Mouse (Mus musculus) adrenal gland, postnatal 14 days (tissue): Measurements from ENCODE around the gene Zbtb26. TPM values are rescaled to one million over a fixed set of nuclear protein-coding genes. Genes with fewer than 3 reads are reported as not detected.

ENCODE experiments used
- DNase-seq: peaks from one replicate; pipeline ENCODE4 v3.0.0; 2021; ENCODE audit warnings: mixed read lengths
- long read RNA-seq, 2 experiments: library from polyadenylated mRNA; stranded (forward); transcript quantifications; one replicate each; pipeline ENCODE4 v2.0.0; 2021
- total RNA-seq: library from RNA; stranded (reverse); gene quantifications from 2 replicates; pipeline ENCODE4 v1.2.3, GENCODE M21; 2021

The Zbtb26 gene
- 8.8 and 10.7 TPM in 2 replicates for total RNA-seq
- long read RNA-seq, experiment 1, result 0 reads
- long read RNA-seq, experiment 2, full-length matches to known transcripts, result 1 of 1 reads
- long read RNA-seq, experiment 2, partial matches to known transcripts, result 0 of 1 reads
- long read RNA-seq, experiment 2, other reads (novel, unspliced or antisense), result 0 of 1 reads

DNA sequence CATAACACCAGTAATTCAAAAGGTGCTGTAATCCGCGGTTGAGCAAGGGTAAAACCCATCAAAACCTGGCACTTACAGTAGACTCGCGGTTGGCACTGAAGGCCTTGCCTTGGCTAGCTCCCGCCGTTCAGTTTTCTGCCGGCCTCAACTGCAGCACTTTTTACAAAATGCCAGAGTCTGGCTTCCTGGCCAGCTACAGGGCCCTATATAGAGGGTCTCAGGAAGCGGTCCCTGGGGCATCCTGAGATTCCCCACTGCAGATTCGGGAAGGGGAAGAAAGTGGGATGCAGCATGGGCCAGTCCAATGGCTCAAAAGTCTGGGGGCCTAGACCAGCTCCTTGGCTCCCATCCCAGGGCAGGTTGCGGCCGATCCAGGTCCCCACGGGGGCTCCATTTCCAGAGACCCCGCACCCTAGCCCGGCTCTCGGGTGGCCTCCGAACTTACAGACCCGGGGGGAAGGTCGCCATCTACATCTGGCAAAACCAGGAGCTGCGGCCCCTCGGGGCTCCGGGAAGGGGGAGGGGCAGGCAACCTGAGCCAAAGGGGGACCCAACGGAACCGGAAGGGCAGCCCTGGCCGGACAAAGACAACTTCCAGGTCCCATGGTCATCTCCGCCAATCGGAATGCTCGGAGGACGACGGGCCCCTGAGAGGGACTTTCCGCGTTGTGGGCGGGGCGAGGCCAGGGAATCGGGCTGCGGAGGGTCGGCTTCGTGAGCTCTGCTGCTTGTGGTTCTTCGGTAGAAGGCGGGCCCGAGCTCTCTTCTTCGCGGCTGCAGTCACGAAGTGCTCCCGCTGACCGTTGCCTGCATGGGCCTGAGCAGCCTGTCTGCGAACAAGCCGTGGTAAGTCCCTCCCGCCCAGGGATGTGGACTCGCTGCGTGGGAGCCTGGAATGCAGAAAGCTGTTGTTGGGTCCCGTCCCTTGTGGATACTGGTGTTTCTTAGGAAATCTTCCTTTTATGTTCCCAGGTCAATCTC lies at the start of gene Zbtb26, which contains the start of the genes Zbtb6 and Rabgap1:
Gene Zbtb26, minus strand, starts transcription at position 525 of the 981 bp plus-strand sequence.
Gene Zbtb6, minus strand, starts transcription at position 561 of the 981 bp plus-strand sequence.
Gene Rabgap1, plus strand, starts transcription at position 669 of the 981 bp plus-strand sequence.
- DNase-seq, result peak; percentile 99

- no peak for DNase-seq
These were observed 46.0 kb upstream of the Zbtb26 start for GRCm38 (mm10) chr2:37488956-37489355.

GRCm38 (mm10) chr2:37486408-37486807 lies 43.5 kb upstream of the Zbtb26 start:
- DNase-seq, result no peak

- DNase-seq, result peak; percentile 39
These were observed 42.4 kb upstream of the Zbtb26 start for GRCm38 (mm10) chr2:37485370-37485769.

DNA sequence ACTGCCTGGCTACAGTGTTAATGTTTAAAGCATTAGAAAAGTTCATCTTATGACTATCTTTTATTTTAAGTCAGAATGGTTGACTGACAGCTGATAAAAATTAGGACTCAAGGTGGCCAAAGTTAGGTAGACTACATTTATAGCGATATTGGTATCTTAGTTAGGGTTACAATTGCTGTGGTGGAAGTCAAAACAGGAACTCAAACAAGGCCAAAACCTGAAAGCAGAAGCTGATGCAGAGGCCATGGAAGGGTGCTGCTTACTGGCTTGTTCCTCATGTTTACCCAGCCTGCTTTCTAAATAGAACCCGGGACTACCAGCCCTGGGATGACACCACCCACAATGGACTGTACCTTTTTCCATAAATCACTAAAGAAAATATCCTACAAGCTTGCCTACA lies 41.2 kb upstream of the Zbtb26 start:
- no peak for DNase-seq

DNA sequence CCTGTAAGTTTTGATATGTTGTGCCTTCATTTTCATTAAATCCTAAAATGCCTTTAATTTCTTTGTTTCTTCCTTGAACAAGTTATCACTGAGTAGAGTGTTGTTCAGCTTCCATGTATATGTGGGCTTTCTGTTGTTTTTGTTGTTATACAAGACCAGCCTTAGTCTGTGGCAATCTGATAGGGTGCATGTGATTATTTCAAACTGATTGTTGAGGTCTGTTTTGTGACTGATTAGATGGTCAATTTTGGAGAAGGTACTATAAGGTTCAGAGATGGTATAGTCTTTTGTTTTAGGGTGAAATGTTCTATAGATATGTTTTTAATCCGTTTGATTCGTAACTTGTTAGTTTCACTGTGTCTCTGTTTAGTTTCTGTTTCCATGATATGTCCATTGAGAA lies 37.1 kb upstream of the Zbtb26 start:
- no peak for DNase-seq

GRCm38 (mm10) chr2:37479559-37479958 lies 36.6 kb upstream of the Zbtb26 start:
- no peak for DNase-seq

- no peak for DNase-seq
These were observed 23.3 kb upstream of the Zbtb26 start for GRCm38 (mm10) chr2:37466266-37466665.

GRCm38 (mm10) chr2:37460707-37461106 lies 17.8 kb upstream of the Zbtb26 start:
- no peak for DNase-seq

DNA sequence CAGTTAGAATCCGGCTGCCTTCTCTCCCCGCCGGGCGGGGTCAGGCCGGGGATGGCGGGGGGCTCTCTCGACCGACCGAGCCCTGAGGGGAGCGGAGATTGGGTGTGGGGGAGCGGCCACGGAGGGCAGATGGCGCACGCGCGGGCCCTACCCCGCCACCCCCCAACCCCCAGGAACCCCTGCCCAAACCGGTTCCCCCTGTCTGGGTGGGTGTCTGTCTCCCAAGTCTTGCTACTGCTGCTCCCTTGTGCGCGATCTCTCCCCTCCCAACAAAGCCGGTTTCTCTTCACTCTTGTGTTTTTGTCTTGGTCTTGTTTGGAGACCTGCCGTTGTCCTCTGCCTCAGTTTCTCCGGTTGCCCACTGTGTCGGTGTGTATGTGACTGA lies 9.4 kb upstream of the Zbtb26 start:
- no peak for DNase-seq

DNA sequence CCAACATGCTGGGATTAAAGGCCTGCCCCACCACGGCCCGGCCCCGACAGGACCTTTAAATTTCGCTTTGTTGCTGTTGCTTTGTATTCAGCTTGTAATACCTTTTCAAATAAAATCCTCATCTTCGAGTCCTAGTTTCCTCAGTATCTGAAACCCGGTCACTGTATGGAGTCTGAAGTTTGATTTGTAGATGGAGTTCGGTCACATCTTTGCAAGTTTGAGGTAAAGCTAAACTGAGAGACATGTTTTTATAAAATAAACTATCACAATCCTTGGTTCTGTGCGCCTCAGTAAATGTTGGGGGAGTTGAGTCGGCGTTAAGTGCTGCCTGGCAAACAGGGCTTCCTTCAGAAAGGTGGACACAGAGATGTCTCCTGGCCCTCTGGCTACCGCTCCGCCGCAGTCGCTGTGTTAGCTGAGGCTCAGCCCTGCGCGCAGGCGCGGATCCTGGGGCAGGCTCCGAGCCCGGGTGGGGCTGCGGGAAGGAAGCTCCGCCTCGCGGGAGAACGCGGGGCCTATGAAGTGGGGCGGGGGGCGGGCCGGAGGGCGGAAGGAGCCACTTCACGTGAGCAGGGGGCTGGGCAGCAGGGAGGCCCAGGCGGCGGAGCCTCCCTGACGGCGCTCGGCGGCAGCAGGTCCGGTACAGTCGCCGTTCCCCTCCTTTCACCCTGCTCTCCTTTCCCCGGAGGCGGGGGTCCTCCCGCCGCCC lies 8.9 kb upstream of the Zbtb26 start:
- peak; percentile 98 for DNase-seq

- peak; percentile 22 for DNase-seq
These were observed 11.3 kb downstream of the Zbtb26 start for GRCm38 (mm10) chr2:37431609-37432008.

- DNase-seq, result peak; percentile 91
These were observed 12.1 kb downstream of the Zbtb26 start for GRCm38 (mm10) chr2:37430593-37431464.

DNA sequence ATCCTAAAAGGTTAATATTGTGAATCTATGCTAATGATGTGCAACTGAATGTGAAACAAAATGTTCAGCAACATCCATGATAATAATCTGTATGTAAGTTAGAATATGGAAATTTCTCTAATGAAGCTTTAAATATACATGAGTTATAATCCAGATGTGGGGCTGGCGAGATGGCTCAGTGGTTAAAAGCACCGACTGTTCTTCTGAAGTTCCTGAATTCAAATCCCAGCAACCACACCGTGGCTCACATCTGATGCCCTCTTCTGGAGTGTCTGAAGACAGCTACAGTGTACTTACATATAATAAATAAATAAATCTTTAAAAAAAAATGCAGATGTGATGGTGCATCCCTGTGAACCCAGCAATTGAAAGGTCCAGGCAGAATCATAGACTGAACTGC lies 19.3 kb downstream of the Zbtb26 start:
- DNase-seq, result no peak

- peak; percentile 97 for DNase-seq
These were observed 20.3 kb downstream of the Zbtb26 start, which contains the start of gene Rc3h2 for GRCm38 (mm10) chr2:37422306-37423304. Gene Rc3h2, minus strand, starts transcription at chr2:37422903.

DNA sequence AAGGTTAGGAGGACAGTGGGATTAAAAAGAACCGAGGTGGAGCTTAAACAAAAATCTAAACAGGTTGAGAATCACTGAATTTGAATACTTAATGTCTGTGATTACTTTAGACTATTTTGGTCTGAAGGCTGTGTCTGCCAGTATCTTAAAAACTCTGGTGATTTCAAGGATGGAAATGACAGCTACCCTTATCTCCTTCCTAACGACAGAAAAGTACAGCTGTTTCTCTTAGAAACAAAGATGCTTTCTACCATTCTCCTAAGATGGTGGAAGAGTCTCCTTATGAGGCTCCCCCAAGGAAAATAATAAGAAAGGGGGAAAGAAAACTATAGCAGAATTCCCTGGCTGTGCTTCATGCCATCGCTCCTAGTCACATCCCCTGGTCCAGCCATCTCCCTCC lies 21.0 kb downstream of the Zbtb26 start:
- no peak for DNase-seq

- DNase-seq, result no peak
These were observed 47.4 kb downstream of the Zbtb26 start for GRCm38 (mm10) chr2:37395539-37395938.

GRCm38 (mm10) chr2:37382921-37383320 lies 60.0 kb downstream of the Zbtb26 start:
- DNase-seq, result no peak
